Mouse (Mus musculus) bone marrow macrophage, adult 2 months (primary cell): ENCODE measurements around the gene Yy1.

Experiments
- CTCF ChIP-seq: IDR thresholded peaks from 2 replicates; pipeline ENCODE4 v1.5.1; 2012; ENCODE audit warnings: low read depth, mild to moderate bottlenecking, low read length, moderate library complexity
- POLR2A ChIP-seq: IDR thresholded peaks from 2 replicates; pipeline ENCODE4 v1.6.1; 2012; ENCODE audit warnings: mild to moderate bottlenecking, low read depth, low read length, borderline replicate concordance

GRCm38 (mm10) chr12:108849488-108850022 lies 56.8 kb downstream of the Yy1 start:
- TF ChIP-seq POLR2A, result no peak
- no peak for TF ChIP-seq CTCF
